Mouse (Mus musculus): ENCODE measurements at regions not wholly inside any gene's neighbourhood (a gene's known extent, or its start where the extent isn't known, plus 50 kb on each side); places are given as distances from the start of the nearest gene placed in this dataset.

DNA sequence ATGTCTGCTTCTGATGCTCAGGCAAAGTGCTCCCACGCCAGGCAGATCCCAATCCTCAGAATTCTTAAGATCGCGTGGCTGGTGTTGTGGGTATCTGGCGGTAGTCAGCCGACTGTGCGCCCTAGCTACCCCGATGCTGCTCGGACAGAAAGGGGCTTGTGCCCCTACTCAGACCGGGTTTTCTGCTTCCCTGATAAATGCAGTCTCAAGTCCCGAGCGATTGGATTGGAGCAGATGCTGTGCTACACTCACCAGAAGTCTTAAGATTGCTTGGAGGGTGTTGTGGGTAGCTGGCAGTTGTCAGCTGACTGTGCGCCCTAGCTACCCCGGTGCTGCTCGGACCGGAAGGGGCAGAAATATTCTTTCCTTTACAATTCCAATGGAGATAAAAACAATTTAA is 99.3 kb downstream of the Gm7489 start:
- DNase-seq (ENCODE audit: low read depth, low spot score), result peak; percentile 28

DNA sequence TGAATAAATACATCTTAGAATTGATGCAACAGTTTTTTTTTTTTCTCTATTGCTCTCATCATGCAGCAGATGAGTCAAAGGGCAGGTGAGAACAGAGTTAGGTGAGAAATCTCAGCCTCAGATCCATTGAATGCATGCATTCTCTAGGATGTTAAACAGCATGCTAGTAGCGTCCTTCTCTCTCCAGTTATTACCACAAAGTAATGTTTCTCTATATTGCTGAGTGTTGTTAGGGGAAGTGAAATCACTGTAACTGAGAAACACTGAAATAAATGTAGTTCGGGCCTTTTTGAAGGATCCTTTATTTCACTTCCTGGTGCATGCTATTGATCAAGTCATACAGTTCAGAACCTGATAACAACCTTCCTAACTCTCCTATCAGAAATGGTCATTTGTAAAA is 105.2 kb downstream of the Gm7489 start:
- no peak for DNase-seq (ENCODE audit: low read depth, low spot score)

DNA sequence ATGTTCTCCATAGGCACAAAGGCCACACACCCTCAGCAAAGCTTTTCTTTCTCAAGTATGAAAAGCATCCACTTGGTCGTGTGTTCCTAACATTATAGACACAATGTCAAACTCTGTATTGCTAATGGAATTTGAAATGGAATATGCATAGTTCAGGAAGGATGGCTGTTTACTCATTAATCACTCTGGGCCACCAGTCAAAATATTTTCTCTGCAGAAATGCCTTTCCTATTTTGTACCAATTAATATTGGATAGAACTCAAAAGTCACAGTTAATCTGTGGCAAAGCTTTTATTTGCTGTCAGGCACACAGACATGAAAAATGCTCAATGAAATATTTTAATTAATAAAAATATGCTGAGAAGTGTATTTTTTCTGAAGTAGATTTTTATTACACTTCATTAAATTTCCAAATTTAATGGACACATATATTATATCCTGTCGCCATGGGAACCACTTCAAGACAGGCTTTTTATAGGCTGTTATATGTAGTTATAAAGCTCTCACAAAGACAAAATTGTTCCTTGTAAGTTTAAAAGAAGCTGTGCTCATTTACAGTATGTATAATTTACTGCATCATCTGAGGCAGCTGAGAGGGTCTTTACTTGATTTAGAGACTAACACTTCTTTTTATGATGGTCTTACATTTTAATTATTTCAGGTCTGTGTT is 110.6 kb downstream of the Gm7489 start:
- no peak for DNase-seq (ENCODE audit: low read depth, low spot score)

DNA sequence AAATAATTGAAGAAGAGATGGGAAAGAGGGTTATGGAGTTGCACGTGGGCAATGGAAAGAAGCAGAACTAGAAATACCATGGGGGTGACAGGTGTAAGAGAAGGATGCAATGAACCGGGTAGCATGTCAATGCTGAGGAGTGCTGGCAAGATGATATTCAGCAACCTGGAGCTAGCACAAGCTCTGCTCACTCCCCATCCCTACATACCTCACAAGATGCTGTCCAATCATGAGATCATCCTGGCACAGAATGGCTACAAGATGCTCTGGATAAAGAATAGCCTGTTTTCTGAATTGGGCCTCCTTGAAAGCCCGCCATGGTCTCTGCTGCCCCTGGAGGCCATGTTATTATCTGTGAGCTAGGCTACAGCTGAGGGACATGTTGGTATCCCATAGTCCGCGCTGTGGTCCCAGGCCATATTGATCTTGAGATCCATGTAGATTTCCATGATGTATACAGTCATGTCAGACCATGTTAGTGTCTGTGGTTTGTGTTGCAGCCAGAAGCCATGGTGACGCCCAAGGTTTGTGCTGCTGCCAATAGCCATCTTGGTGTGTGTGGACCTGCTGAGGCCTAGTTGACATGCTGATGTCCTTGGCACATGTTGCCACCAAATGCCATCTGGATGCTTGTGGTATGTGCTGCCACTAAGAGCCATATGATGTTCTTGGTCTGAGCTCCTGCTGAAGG is 114.0 kb downstream of the Gm7489 start:
- DNase-seq (ENCODE audit: low read depth, low spot score), result no peak

DNA sequence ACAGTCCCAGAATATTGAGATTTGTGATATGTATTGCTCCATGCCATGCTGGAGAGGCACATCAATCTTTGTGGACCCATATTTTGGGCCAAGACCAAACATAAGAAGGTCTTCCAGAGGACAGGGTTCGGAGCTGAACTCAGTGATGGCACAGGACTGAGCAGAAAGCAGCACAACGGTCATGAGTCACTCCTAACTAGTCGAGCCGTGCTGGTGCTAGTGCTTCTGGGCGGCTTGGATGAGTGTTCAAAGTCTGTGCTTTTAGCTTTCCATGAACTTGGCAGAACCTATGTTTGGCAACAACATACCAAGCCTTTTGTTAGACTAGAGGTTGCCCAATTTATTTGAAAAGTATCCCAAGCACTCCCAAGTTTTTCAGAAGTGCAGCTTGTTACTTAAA is 149.1 kb downstream of the Gm7489 start:
- DNase-seq (ENCODE audit: low read depth, low spot score), result no peak

DNA sequence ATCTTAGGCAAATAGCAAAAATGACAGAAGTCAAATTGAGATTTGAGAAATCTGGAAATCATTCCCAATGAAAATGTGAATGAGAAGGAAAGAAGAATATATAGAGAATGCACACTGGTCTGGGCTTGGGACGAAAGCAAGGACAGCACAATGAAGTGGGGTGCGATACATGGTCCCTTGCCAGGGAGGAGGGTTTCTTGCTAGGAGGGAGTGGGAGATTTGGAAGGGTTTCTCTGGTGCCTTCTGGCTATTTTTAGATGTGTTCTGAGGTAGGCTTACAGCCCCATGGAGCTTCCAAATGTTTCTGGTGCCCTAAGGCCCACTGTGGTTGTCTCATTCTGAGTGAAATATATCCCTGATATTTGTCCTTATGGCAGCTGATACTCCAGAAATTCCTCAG is 166.0 kb downstream of the Gm7489 start:
- DNase-seq (ENCODE audit: low read depth, low spot score), result no peak

DNA sequence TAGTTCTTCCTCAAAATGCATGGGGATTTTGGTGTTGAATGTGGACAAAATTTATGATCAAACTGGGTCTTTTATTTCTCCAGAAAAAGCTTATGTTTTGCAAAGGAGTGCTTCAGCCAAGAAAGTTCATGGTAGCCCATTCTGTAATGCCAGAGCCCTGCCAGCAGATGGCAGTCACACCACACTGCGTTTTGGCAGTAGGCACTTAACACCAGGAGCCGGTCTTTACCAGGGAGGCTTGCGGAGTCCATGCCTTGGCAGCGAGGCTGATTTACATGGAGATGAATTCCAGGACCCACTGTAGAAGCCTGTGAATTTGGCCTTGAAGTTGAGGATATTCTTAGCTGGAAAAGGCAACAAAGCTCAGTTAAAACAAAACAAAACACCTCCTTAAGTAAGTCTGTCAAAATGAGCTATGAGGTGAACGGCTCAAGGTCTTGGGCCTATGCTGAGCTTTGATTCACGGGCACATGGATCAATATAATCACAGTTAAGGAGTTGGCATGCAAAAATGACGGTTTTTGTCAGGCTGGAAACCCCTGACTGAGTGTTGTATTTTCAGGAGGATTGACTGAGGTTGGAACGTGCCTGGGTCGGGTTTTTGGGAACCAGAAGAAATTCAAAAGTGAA is 185.4 kb downstream of the Gm7489 start:
- peak; percentile 29 for DNase-seq (ENCODE audit: low read depth, low spot score)

DNA sequence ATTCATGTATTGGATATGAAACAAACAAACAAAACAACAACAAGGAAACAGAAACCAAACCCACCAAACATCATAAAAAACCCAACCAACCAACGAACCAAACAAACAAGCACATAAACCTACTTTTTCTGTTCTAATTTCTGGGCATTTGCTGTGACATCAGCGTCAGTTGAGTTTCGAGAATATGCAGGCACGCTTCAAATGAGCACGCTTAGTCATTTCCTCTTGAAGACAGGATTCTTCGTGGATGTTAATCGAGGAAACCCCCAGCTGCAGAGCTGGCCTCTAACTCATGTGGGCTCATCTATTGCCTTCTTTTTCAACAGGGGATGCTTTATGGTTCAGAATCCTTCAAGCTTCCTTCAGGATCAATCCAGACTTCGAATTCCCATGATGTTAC is 187.0 kb downstream of the Gm7489 start:
- DNase-seq (ENCODE audit: low read depth, low spot score), result no peak

DNA sequence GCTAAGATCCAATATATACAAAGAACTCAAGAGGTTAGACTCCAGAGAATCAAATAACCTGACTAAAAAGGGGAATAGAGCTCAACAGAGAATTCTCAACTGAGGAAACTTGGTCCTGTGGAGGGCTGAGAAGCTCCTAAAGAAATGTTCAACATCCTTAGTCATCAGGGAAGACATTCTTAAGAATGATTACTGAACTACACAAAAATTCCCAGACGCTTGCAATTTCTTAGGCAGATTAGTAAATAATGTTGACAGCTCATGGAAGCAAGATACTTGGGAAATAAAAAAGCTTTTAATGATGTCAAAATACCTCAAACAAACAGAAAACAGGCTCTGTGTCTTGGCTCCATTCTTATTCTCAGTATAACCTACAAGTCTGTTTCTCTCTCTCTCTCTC is 206.6 kb downstream of the Gm7489 start:
- DNase-seq (ENCODE audit: low read depth, low spot score), result no peak

DNA sequence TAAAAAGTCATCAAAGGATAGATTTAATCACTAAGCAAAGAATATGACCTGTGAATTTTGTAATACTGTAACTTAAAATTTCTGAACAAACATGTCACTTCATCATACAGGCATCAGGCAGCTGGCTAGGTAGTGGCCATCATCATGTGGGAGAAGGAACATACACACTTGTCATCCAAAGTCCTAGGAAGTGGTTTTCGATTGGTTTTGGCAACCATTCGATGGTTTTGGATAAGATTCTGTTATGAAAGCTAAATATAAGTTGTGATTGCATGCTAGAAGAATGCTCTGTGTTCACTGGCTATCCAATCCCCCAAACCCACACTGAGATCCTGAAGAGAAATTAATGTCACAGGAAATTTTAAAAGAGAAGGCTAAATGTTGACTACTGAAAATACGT is 207.7 kb downstream of the Gm7489 start:
- DNase-seq (ENCODE audit: low read depth, low spot score), result no peak

DNA sequence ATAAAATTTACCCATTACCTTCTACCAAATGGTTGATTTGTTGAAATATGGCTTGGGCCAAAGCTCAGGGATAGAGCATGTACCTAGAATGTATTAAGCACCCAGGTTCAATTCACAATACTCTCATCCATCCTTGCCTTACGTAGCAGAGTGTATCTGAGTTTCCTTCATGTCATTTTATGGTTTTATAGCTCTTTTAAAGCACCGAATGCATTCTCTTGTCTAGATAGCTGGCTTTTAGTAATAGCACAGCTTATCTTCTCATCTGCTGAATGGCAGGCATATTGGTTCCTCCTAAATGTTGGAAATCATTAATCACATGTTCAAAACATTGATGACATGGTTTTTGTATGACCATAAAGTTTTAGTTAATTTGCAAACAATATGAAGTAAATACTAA is 212.8 kb downstream of the Gm7489 start:
- DNase-seq (ENCODE audit: low read depth, low spot score), result no peak

DNA sequence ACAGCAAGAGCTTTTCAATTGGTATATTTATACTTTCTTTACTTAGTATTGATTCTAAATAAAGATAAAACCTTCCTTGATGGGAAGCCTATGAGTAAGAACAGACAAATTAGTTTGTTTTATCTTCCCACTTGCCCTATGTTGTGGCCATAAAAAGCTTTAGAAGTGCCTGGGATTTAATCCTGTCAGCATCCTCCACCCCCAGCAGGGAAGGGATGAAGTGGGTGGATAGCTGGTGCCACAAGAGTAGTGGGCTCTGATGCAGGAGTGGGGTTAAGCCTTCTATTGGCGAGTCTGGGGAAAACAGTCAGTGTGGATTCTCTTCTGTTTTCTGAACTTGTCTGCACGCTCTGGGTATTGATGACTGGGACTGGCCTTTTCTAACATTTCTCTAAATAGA is 227.7 kb downstream of the Gm7489 start:
- DNase-seq (ENCODE audit: low read depth, low spot score), result no peak

DNA sequence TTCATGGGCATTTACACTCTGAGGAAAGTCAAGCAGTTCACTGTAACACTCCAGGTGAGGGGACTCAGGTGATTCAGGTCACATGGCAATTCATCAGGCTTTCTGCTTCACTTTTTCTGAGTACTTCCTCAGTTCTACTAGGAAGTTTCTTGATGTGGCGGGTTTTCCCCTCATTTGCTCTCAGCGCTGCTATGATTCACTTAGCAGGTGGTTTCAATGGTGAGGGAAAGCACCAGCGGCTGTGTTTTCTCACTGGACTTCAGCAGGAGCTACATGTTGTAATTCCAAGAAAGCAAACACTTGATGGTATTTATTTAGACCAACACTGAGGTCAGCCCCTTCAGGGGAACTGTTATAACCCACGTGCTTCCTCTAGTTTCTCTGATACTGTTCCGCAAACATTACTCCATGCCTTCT is 229.4 kb downstream of the Gm7489 start:
- DNase-seq (ENCODE audit: low read depth, low spot score), result no peak

DNA sequence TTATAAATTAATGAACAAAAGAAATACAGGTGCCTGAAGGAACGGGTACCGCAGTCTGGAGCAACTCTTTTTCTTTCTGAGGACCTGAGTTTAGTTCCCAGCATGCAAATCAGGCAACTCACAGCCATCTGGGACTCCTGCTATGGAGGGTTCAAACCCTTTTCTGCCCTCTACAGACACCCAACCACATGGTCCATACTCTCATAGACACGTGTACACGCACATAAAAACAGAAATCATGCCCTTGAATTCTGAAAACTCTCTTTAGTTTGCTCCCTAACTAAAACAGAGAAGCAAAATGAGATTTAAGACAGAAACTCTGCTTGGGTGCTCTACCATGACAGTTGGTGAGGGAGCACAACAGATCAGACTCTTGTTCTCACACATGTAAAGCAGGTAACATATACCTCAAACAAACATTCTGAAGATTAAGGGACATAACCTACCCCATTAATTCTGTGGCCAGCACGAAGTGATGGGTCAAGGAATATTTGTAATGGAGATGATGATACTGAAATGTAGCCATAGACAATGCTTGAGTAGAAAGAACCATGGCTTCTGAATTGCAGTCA is 233.3 kb downstream of the Gm7489 start:
- no peak for DNase-seq (ENCODE audit: low read depth, low spot score)

DNA sequence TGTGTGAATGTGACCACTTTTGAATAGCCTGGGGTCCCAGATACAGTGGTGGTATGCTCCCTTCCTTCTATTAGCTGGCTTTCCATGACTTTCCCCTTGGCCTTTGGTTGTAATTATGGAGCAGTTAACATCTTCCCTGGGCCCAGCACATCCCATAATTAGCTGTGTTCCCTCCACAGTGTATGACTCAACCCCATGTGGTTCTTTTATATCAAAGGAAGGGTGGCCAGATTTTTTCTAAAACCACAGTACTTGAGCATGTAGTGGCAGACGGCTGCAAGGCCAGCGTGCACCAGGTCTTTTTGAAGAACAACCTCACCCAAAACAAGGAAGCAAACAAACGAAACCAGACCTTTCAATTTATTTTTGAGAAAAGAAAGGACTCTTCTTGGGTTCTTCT is 235.8 kb downstream of the Gm7489 start:
- no peak for DNase-seq (ENCODE audit: low read depth, low spot score)

DNA sequence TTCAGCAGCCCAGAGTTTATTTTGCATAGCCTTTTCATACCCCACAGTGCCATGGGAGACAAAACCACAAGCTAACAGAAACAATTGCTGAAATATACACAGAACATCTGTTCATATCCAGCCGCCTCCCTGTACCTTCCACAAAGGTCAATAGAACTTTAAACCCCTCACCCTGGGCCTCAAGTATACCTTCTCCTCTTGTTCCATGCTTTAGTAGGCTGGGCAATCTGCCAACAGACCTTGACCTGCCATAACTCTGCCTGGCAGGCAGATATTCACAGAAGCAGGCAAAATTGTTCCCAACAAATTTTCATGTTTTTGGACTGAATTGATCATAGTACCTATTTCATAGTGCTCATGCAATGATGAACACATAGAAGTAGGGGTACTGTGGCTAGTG is 279.6 kb downstream of the Gm7489 start:
- no peak for DNase-seq (ENCODE audit: low read depth, low spot score)

DNA sequence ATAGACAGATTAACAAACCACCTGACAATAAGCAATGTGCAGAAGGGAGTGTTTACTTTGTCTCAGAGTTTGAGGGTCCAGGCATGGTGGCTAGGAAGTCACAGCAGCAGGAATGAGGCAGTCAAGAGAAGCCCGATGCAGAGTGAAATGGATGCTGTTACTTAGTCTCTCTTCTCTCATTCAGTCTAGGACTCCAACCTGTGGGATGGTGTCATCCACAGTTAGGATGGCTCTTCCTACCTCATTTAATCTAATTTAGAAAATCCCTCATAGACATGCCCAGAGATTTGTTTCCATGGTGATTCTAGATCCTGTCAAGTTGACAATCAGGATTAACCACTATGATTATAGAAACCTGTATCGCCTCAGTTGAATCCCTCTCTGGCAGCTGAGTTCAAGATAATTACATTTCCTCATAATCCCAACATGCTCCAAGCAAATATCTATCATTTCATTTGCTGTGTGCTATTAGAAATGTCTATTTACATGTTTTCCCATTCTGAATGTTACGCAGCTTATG is 283.2 kb downstream of the Gm7489 start:
- no peak for DNase-seq (ENCODE audit: low read depth, low spot score)

DNA sequence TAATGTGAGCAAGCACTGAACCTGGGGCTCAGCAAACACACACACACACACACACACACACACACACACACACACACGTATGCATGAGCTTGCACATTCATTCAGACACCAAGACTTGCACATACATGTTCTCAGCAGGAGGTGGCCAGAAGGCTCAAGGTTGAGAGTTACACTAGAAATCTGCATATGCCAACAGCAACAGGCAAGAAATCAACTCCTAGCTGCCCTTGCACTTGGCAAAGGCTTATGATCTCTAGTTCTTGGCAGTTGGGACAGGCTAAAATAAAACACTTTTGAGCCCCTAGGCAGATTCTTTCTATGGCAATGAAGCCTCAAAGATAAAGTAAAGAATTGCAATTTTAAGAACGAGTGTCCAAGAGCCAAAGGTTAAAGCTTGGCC is 292.5 kb downstream of the Gm7489 start:
- DNase-seq (ENCODE audit: low read depth, low spot score), result no peak

DNA sequence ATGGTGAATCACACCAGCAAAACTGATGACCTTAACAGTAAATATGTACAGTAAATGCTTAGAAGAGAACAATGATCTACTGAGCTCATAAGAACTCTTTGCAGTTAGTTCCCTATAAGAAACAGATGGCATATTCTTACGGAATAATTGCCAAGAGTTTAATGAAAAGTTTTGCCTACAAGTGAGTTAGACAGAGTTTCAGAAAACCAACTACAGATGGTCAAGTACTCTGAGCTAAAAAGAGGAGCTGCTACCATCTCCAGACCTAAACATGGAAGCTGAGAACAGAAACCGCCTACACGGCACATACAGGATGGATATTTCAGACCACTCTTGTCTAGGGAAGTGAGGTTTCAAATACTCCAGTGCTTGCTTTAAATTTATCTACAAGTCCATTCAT is 293.1 kb downstream of the Gm7489 start:
- no peak for DNase-seq (ENCODE audit: low read depth, low spot score)
